Mouse (Mus musculus) left cerebral cortex, adult 9 months (tissue): ENCODE data around the gene Tshb.

Experiments
- DNase-seq, 2 experiments: peaks; one replicate each; pipeline ENCODE4 v3.0.0; 2022; ENCODE audit warnings: low spot score in 2 of 2

The Tshb gene

GRCm38 (mm10) chr3:102737106-102737505, 45.4 kb downstream of the Tshb start:
- no peak for DNase-seq

DNA sequence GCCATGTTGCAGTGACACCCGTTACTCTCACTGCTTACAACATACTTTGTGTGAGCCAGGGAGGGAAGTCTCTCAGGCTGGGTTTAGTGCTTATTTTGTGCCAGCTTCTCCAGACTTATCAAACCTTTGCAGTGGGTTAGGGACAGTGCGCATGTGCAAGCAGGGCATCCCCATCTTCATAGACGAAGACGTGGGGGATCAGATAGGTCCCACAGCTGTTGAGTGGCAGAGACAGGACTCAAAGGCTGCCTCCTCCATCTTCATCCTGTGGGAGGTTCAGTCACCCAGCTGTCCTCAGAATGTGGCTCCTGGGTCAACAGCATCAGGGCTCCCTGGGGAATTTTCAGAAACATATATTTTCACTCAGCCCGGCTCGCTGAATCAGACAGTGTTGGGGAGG, 46.1 kb downstream of the Tshb start:
- DNase-seq = no peak

GRCm38 (mm10) chr3:102735638-102736037, 46.9 kb downstream of the Tshb start:
- DNase-seq = no peak

DNA sequence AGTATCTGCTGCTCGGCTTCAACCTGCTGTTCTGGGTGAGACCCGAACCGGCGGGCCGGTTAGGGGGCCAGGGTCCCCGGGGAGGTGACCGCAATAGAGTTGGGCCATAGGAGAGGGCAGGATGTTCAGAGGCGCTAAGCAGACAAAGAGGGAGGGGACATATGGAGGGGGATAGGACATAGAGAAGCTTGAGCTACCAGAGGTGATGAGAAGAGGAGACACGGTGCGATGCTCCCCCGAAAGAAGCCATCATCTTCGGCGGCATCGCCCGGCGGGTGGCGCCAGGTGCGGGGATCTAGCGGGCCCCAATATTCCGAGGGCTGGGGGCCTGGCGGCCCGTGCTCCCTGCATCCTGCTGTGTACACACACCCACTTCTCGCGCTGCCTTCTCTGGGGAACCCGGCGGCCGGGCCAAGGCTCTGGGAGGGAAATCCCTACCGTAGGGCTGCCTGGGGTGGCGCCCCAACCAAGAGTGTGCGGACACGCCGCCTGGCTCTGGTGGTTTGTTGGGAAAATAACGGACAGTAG, 47.4 kb downstream of the Tshb start:
- no peak for DNase-seq

- DNase-seq = peak in 1 of 2 experiments; percentile 36
Observed at GRCm38 (mm10) chr3:102734313-102735030, 48.0 kb downstream of the Tshb start, which contains the start of gene Tspan2. Gene Tspan2 (plus strand): TSS chr3:102734529.

GRCm38 (mm10) chr3:102733936-102734312, 48.6 kb downstream of the Tshb start:
- DNase-seq = no peak

- no peak for DNase-seq
Observed at GRCm38 (mm10) chr3:102733050-102733449, 49.5 kb downstream of the Tshb start.

DNA sequence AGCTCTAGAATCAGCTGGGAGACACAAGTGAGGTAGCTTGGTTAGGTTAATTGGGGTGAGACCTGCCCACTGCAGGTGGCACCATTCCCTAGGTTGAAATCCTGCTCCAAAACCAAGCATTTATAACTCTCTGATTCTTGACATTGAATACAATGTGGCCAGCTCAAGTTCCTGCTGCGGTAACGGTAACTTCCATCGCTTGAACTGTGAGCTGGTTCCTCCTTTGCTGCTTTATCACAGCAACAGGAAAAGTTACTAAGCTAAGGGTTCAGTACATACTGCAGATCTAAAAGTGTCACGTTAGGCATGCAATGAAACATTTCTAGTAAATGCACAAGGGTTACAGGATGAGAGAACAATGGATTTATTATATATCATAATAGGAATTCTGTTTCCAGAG, 49.9 kb downstream of the Tshb start:
- no peak for DNase-seq

DNA sequence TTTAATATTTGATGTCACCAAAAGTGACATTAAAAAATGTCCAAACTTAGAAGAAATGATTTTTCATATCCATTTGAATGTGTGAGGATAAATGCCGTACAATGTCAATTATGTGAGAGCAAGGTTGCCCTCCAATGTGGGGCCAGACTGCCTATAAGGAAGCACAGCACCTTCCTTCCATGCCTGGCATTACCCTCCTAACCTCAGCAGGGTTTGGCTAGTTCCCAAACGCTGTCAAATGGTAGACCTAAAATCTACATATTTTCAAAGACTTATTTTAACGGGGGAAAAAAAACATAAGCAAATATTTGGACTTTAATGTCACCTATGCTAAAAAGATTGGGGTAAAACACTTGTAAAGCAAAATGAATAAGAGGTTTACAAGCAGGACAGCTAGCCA, 51.4 kb downstream of the Tshb start:
- no peak for DNase-seq

GRCm38 (mm10) chr3:102729416-102729815, 53.1 kb downstream of the Tshb start:
- DNase-seq = no peak
